Mouse (Mus musculus): Measurements from ENCODE around the gene Metap1d. TPM values are rescaled to one million over a fixed set of nuclear protein-coding genes. Genes with fewer than 3 reads are reported as not detected.

Gene Metap1d
- polyA plus RNA-seq, 1 experiment from 2014 or later, result 43.1 TPM

DNA sequence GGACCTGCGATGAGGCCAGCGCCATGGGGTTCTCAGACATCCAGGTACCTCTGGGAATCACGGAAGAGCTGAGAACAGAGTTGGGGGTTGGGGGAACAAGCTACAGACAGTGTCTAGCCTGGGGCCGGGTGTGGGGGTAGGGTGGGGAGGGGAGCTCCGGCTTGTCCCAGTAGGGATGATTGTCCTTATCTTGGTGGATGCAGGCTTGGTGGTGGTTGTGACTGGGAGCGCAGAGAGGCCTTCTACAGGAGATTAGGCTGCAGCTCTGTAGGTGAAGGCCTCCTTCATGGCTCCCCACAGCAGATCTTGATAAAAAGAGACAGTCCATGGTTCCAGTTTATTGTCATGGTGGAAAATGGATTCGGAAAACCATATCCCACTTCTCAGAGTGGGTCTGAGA, 8.5 kb downstream of the Metap1d start:
- Histone ChIP-seq H3K27ac (replicated peaks in 1 of 2; ENCODE audit: control insufficient read depth in 1 of 2, insufficient read depth in 1 of 2, low read depth in 2 of 2, low read length in 2 of 2) (no peak overlapping the region), H3K9ac (ENCODE audit: low read length) (no peak overlapping the region), H3K36me3 (ENCODE audit: control insufficient read depth, insufficient read depth, low read length) (no peaks in the 10 kb centered on the region), H3K4me2 (ENCODE audit: low read length) (no peak overlapping the region), H3K9me3 (ENCODE audit: control insufficient read depth, low read length) (no peaks in the 10 kb centered on the region), H3K4me3 (ENCODE audit: control insufficient read depth in 1 of 2, insufficient read depth in 1 of 2, low read depth in 1 of 2, low read length in 2 of 2) (no peak overlapping the region), H3K4me1 (ENCODE audit: control insufficient read depth in 2 of 2, insufficient read depth in 2 of 2, low read length in 2 of 2) (no peaks in the 10 kb centered on the region; a peak in 1 of 4 replicates), H3K27me3 (ENCODE audit: control insufficient read depth, insufficient read depth, low read length) (no peaks in the 10 kb centered on the region)
- no peak for ATAC-seq (ENCODE audit: insufficient number of reproducible peaks, insufficient read depth, low FRiP score, low read depth)
- 31% methylated on average over 6 of the region's 7 CpGs for WGBS

DNA sequence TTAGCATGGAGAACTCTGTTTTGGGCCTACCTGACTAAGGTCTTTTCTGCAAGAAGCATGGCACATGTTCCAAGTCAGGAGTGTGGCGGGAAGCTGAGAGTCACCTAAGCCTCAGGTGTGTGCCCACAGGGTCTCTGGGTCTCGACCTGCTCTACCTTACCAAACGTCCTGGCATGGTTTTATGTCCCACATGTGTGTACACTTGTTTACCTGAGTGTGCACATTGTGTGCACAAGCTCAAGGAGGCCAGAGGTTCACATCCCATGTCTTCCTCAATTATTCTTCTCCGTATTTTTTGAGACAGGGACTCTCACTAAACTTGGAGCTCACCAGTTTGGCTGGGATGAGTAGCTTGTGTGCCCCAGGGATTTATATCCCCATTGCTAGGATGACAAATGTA, 9.0 kb downstream of the Metap1d start:
- ATAC-seq (ENCODE audit: insufficient number of reproducible peaks, insufficient read depth, low FRiP score, low read depth), result no peak
- H3K27me3 ChIP-seq (ENCODE audit: control insufficient read depth, insufficient read depth, low read length), result no peaks in the 10 kb centered on the region
- WGBS, result 87% methylated on average over 4 of the region's 4 CpGs
- no peak overlapping the region for H3K9ac ChIP-seq (ENCODE audit: low read length)
- H3K4me1 ChIP-seq (ENCODE audit: control insufficient read depth in 2 of 2, insufficient read depth in 2 of 2, low read length in 2 of 2), result no peaks in the 10 kb centered on the region; a peak in 1 of 4 replicates
- H3K4me2 ChIP-seq (ENCODE audit: low read length), result no peak overlapping the region
- no peak overlapping the region for H3K27ac ChIP-seq (replicated peaks in 1 of 2; ENCODE audit: control insufficient read depth in 1 of 2, insufficient read depth in 1 of 2, low read depth in 2 of 2, low read length in 2 of 2)
- H3K4me3 ChIP-seq (ENCODE audit: control insufficient read depth in 1 of 2, insufficient read depth in 1 of 2, low read depth in 1 of 2, low read length in 2 of 2), result no peak overlapping the region
- no peaks in the 10 kb centered on the region for H3K36me3 ChIP-seq (ENCODE audit: control insufficient read depth, insufficient read depth, low read length)
- no peaks in the 10 kb centered on the region for H3K9me3 ChIP-seq (ENCODE audit: control insufficient read depth, low read length)

DNA sequence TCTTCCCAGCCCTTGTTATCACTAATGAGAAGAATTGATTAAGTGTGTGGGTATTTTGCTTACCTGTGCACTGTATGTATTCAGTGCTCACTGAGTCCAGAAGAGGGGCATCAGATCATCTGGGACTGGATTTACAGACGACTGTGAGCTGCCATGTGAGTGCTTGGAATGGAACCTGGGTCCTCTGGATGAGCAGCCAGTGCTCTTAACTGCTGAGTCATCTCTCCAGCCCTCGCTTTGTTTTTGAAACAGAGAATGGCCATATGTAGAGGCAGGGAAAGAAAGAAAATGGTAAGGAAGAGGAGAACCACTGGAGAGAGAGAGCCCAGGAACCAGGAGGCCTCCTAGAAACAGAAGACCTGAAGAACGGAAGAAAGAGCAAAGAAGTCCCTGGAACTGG, 9.5 kb downstream of the Metap1d start:
- Histone ChIP-seq H3K4me2 (ENCODE audit: low read length) (no peak overlapping the region), H3K9me3 (ENCODE audit: control insufficient read depth, low read length) (no peaks in the 10 kb centered on the region), H3K27ac (replicated peaks in 1 of 2; ENCODE audit: control insufficient read depth in 1 of 2, insufficient read depth in 1 of 2, low read depth in 2 of 2, low read length in 2 of 2) (no peak overlapping the region), H3K9ac (ENCODE audit: low read length) (no peak overlapping the region), H3K4me1 (ENCODE audit: control insufficient read depth in 2 of 2, insufficient read depth in 2 of 2, low read length in 2 of 2) (no peaks in the 10 kb centered on the region; a peak in 1 of 4 replicates), H3K4me3 (ENCODE audit: control insufficient read depth in 1 of 2, insufficient read depth in 1 of 2, low read depth in 1 of 2, low read length in 2 of 2) (no peak overlapping the region), H3K27me3 (ENCODE audit: control insufficient read depth, insufficient read depth, low read length) (no peaks in the 10 kb centered on the region), H3K36me3 (ENCODE audit: control insufficient read depth, insufficient read depth, low read length) (no peaks in the 10 kb centered on the region)
- no peak for ATAC-seq (ENCODE audit: insufficient number of reproducible peaks, insufficient read depth, low FRiP score, low read depth)
- WGBS, result 74% methylated on average over 3 of the region's 3 CpGs

DNA sequence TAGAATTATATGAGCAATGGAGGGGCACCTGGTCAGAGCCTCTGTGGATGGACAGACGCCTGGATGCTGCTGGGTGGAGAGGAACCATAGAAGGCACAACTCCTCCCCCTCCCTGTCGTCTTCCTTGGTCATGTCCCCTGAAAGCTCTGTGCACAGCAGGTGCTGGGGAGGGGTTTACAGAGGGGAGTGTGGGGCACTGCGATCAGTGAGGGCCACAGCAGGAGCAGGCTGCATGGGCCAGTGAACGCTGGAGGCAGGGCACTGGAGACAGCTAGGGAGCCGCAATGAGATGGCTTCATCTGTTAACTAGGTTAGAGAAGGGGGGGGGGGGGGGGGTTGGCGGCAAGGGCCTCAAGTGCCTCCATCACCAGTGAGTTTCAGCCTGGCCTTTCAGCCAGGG, 13.0 kb downstream of the Metap1d start:
- no peak overlapping the region for H3K4me3 ChIP-seq (ENCODE audit: control insufficient read depth in 1 of 2, insufficient read depth in 1 of 2, low read depth in 1 of 2, low read length in 2 of 2)
- ATAC-seq (ENCODE audit: insufficient number of reproducible peaks, insufficient read depth, low FRiP score, low read depth), result no peak
- no peaks in the 10 kb centered on the region for H3K27me3 ChIP-seq (ENCODE audit: control insufficient read depth, insufficient read depth, low read length)
- 20% methylated on average over 5 of the region's 6 CpGs for WGBS
- no peaks in the 10 kb centered on the region for H3K4me1 ChIP-seq (ENCODE audit: control insufficient read depth in 2 of 2, insufficient read depth in 2 of 2, low read length in 2 of 2)
- H3K9me3 ChIP-seq (ENCODE audit: control insufficient read depth, low read length), result no peaks in the 10 kb centered on the region
- no peak overlapping the region for H3K9ac ChIP-seq (ENCODE audit: low read length)
- no peaks in the 10 kb centered on the region for H3K36me3 ChIP-seq (ENCODE audit: control insufficient read depth, insufficient read depth, low read length)
- no peak overlapping the region for H3K27ac ChIP-seq (replicated peaks in 1 of 2; ENCODE audit: control insufficient read depth in 1 of 2, insufficient read depth in 1 of 2, low read depth in 2 of 2, low read length in 2 of 2)
- no peak overlapping the region for H3K4me2 ChIP-seq (ENCODE audit: low read length)

DNA sequence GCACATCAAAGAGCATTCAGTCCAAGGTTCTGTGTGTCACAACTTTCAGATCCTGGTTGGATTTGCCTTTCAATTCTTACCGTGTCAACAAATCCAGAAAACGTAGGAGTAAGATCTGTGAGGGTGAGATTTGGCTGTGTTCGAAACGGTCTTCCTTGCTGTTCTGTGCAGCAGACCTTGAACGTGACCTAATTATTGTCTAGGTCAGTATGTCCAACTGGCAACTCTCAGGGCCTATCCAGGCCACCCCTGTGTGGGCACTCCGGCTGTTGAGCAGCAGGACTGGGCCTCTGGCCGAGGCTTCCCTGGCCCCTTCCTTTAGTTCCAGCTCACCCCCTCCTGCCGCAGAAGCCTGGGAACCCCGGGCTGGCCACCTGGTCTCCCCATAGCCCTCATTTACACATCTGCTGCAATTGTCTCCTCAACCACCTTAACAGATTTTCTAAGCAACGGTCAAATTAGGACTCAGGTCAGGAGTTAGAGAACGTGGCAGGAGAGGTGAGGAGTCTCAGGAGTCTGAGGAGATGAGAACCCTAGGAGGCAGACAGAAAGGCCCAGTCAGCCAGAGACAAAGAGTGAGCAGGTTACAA, 13.9 kb downstream of the Metap1d start:
- Histone ChIP-seq H3K9me3 (ENCODE audit: control insufficient read depth, low read length) (no peaks in the 10 kb centered on the region), H3K4me2 (ENCODE audit: low read length) (no peak overlapping the region), H3K27ac (replicated peaks in 1 of 2; ENCODE audit: control insufficient read depth in 1 of 2, insufficient read depth in 1 of 2, low read depth in 2 of 2, low read length in 2 of 2) (no peak overlapping the region), H3K4me3 (ENCODE audit: control insufficient read depth in 1 of 2, insufficient read depth in 1 of 2, low read depth in 1 of 2, low read length in 2 of 2) (no peak overlapping the region), H3K27me3 (ENCODE audit: control insufficient read depth, insufficient read depth, low read length) (no peaks in the 10 kb centered on the region), H3K36me3 (ENCODE audit: control insufficient read depth, insufficient read depth, low read length) (no peaks in the 10 kb centered on the region), H3K9ac (ENCODE audit: low read length) (no peak overlapping the region), H3K4me1 (ENCODE audit: control insufficient read depth in 2 of 2, insufficient read depth in 2 of 2, low read length in 2 of 2) (no peaks in the 10 kb centered on the region)
- 73% methylated on average over 11 of the region's 11 CpGs for WGBS
- no peak for ATAC-seq (ENCODE audit: insufficient number of reproducible peaks, insufficient read depth, low FRiP score, low read depth)

DNA sequence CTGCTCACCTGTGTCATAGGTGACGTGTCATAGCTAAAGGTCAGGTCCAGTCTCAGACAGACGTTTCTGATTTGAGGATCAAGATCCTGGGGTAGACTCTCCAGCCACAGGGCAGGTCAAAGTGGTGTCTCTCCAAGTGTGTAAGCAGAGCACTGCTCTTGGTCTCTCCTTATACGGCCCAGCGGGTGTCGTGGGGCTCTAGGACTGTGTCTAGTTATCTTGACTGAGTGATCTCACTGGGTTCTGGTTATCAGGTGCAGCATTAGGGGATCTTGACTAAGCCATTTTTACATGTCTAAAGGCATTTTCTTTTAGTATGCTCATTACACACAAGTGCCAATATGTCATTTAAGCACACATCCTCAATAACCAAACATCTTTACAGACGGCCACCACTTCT, 18.0 kb downstream of the Metap1d start:
- 79% methylated on average over 6 of the region's 6 CpGs for WGBS
- Histone ChIP-seq H3K4me2 (ENCODE audit: low read length) (no peak overlapping the region), H3K27ac (replicated peaks in 1 of 2; ENCODE audit: control insufficient read depth in 1 of 2, insufficient read depth in 1 of 2, low read depth in 2 of 2, low read length in 2 of 2) (no peak overlapping the region), H3K9me3 (ENCODE audit: control insufficient read depth, low read length) (no peaks in the 10 kb centered on the region), H3K4me3 (ENCODE audit: control insufficient read depth in 1 of 2, insufficient read depth in 1 of 2, low read depth in 1 of 2, low read length in 2 of 2) (no peak overlapping the region), H3K9ac (ENCODE audit: low read length) (no peak overlapping the region), H3K36me3 (ENCODE audit: control insufficient read depth, insufficient read depth, low read length) (no peaks in the 10 kb centered on the region), H3K27me3 (ENCODE audit: control insufficient read depth, insufficient read depth, low read length) (no peaks in the 10 kb centered on the region), H3K4me1 (ENCODE audit: control insufficient read depth in 2 of 2, insufficient read depth in 2 of 2, low read length in 2 of 2) (peaks cover 3 to 4% of the 10 kb centered on the region in 2 experiments; a peak in 1 of 4 replicates)
- ATAC-seq (ENCODE audit: insufficient number of reproducible peaks, insufficient read depth, low FRiP score, low read depth), result no peak

DNA sequence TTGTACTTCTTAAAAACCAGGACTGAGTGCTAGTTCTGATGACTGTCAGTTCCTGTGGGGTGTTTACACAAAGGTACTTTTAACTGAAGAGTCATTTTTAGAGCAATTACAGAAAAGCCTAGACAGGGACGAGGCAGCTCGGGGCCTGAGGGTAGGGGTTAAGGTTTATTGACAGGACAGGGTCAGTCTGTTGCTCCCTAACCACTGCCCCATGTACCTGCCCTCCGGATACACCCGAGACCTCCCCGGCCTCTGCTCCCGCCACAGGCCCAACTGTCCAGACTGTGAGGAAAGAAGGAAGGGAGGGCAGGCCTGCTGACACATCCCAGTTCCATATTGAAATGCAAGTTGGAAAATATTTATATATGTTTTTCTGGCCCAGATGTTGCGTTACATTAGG, 20.8 kb downstream of the Metap1d start:
- WGBS, result 75% methylated on average over 7 of the region's 7 CpGs
- ATAC-seq (ENCODE audit: insufficient number of reproducible peaks, insufficient read depth, low FRiP score, low read depth), result no peak

DNA sequence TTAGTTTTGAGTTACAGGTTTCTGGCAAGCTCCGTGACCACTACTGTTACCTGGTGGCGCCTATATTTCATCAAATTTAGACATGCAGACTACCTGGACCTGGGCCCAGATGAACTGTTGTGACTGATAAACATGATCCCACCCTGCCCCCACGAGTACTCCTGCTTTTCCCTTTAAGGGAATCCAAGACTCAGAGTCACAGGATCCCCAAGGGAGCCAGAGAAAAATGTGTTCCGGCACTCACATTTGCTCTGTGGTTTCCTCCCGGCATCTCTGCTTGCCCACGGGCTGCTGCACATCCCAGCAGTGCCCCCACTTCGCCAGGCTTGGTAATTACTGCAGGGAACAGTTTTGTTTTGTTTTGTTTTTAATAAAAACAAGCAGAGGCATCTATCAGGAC, 21.3 kb downstream of the Metap1d start:
- Histone ChIP-seq H3K9ac (ENCODE audit: low read length) (no peak overlapping the region), H3K4me1 (ENCODE audit: control insufficient read depth in 2 of 2, insufficient read depth in 2 of 2, low read length in 2 of 2) (peaks cover 3 to 4% of the 10 kb centered on the region in 2 experiments; a peak in 1 of 4 replicates), H3K36me3 (ENCODE audit: control insufficient read depth, insufficient read depth, low read length) (no peaks in the 10 kb centered on the region), H3K4me2 (ENCODE audit: low read length) (no peak overlapping the region), H3K4me3 (ENCODE audit: control insufficient read depth in 1 of 2, insufficient read depth in 1 of 2, low read depth in 1 of 2, low read length in 2 of 2) (no peak overlapping the region), H3K27ac (replicated peaks in 1 of 2; ENCODE audit: control insufficient read depth in 1 of 2, insufficient read depth in 1 of 2, low read depth in 2 of 2, low read length in 2 of 2) (no peak overlapping the region), H3K9me3 (ENCODE audit: control insufficient read depth, low read length) (peaks cover 5% of the 10 kb centered on the region; the same call in 1 of the 2 replicates), H3K27me3 (ENCODE audit: control insufficient read depth, insufficient read depth, low read length) (no peaks in the 10 kb centered on the region)
- WGBS, result 45% methylated on average over 7 of the region's 7 CpGs
- no peak for ATAC-seq (ENCODE audit: insufficient number of reproducible peaks, insufficient read depth, low FRiP score, low read depth)

More for the DNA sequence above, 20.8 kb downstream of the Metap1d start:
- no peak overlapping the region for H3K4me3 ChIP-seq (ENCODE audit: control insufficient read depth in 1 of 2, insufficient read depth in 1 of 2, low read depth in 1 of 2, low read length in 2 of 2)
- H3K27ac ChIP-seq (replicated peaks in 1 of 2; ENCODE audit: control insufficient read depth in 1 of 2, insufficient read depth in 1 of 2, low read depth in 2 of 2, low read length in 2 of 2), result no peak overlapping the region
- no peak overlapping the region for H3K4me2 ChIP-seq (ENCODE audit: low read length)
- no peak overlapping the region for H3K9ac ChIP-seq (ENCODE audit: low read length)
- no peaks in the 10 kb centered on the region for H3K36me3 ChIP-seq (ENCODE audit: control insufficient read depth, insufficient read depth, low read length)
- peaks cover 5% of the 10 kb centered on the region; the same call in 1 of the 2 replicates for H3K9me3 ChIP-seq (ENCODE audit: control insufficient read depth, low read length)
- peaks cover 3 to 4% of the 10 kb centered on the region in 2 experiments; a peak in 1 of 4 replicates for H3K4me1 ChIP-seq (ENCODE audit: control insufficient read depth in 2 of 2, insufficient read depth in 2 of 2, low read length in 2 of 2)
- no peaks in the 10 kb centered on the region for H3K27me3 ChIP-seq (ENCODE audit: control insufficient read depth, insufficient read depth, low read length)

All from heart, embryonic 14.5 days (tissue).